ENCODE assay signal across 8 mouse cellular contexts in genomic region chr8:72160707-72161697, GRCm38 (mm10). TPM values are rescaled to one million over a fixed set of nuclear protein-coding genes. Genes with fewer than 3 reads are reported as not detected.
A peak's percentile ranks its signal among the peaks of the same experiment; 100 is the strongest.
DNase-seq lines count a peak whose midpoint lies in the region; ATAC-seq lines count a peak whose summit lies in the region.

Gene Rab8a (plus strand): TSS chr8:72161200.

- peak; percentile 99 for DNase-seq in NIH3T3 (ENCODE audit: low read depth)
- DNase-seq in cerebellum, postnatal 10 days = peak; percentile 100
- peak; percentile 100 for DNase-seq in frontal cortex, postnatal 10 days (ENCODE audit: low spot score in 2 of 2)
- DNase-seq in layer of hippocampus, postnatal 14 days (ENCODE audit: low spot score in 2 of 2) = peak; percentile 100
- peak; percentile 100 for DNase-seq in lung, postnatal 14 days
- peak; percentile 99 for DNase-seq in retina, adult 2 months (ENCODE audit: low read depth, low spot score)
- peak; percentile 99 to 100 for DNase-seq in thymus, postnatal 36 days

- WGBS in hindbrain, embryonic 12.5 days = under 1% methylated on average over 80 of the region's 82 CpGs

- peak within 1 kb of the TSS; percentile 96 for H3K9ac ChIP-seq in hindbrain, embryonic 12.5 days

- no peaks in the 10 kb centered on the region for H3K27me3 ChIP-seq in hindbrain, embryonic 12.5 days

- H3K4me1 ChIP-seq in hindbrain, embryonic 12.5 days = peaks cover 14% of the 10 kb centered on the region

- H3K27ac ChIP-seq in hindbrain, embryonic 12.5 days = peak within 1 kb of the TSS; percentile 80

- H3K4me3 ChIP-seq in hindbrain, embryonic 12.5 days = peak within 1 kb of the TSS; percentile 93

- peak within 1 kb of the TSS; percentile 93 for H3K4me2 ChIP-seq in hindbrain, embryonic 12.5 days (replicated peaks)

- H3K9me3 ChIP-seq in hindbrain, embryonic 12.5 days (replicated peaks) = no peaks in the 10 kb centered on the region

- peaks cover 14% of the 10 kb centered on the region; the same call in 1 of the 2 replicates for H3K36me3 ChIP-seq in hindbrain, embryonic 12.5 days

- peak; percentile 100 for ATAC-seq in hindbrain, embryonic 12.5 days (ENCODE audit: low FRiP score)

RNA-seq across cellular contexts. Expression of gene Rab8a, which starts in this region (rescaled TPM):
- 111 and 115 TPM in 2 replicates for polyA plus RNA-seq in hindbrain, embryonic 12.5 days (2016; fragmentation: Nextera tagmentation; extraction: Ambion mirVana)
- 10 to 100 TPM; 37.8 to 43.1 TPM for total RNA-seq in layer of hippocampus, postnatal 14 days (2021)

Comparison
In these comparisons a context has a peak if more than half of its experiments do, and no peak if none do; other contexts are left out.
1. Peak in every context shown above with its lines: DNase-seq, ATAC-seq, H3K4me3 ChIP-seq and H3K27ac ChIP-seq.